Mouse (Mus musculus): ENCODE results near the gene Rai2.

- TF ChIP-seq POLR2A (IDR thresholded peaks at IDR 0.05; ENCODE audit: low read depth, low read length): no peak
- peak; percentile 56 for TF ChIP-seq CTCF (conservative IDR thresholded peaks at IDR 0.05; ENCODE audit: insufficient read depth, insufficient read length, low read depth, low read length)
Observed at GRCm38 (mm10) chrX:161790182-161790581, 73.3 kb downstream of the Rai2 start.

Measured in kidney, adult 2 months (tissue).